Mouse (Mus musculus): Measurements from ENCODE around the gene 4932414N04Rik.
"Not testable (repeated sequence)": the region's sequence is repeated elsewhere in the genome, so short reads cannot be mapped to it uniquely, and the experiment has no call there.

Gene 4932414N04Rik

GRCm38 (mm10) chr2:68656186-68656585, at the start of gene 4932414N04Rik:
TSS of gene 4932414N04Rik (plus strand) at chr2:68656486.
- DNase-seq (ENCODE audit: low spot score), result not testable (repeated sequence)

- DNase-seq (ENCODE audit: low spot score), result no peak
Measured at GRCm38 (mm10) chr2:68732216-68732615, 75.9 kb downstream of the 4932414N04Rik start.

- no peak for DNase-seq (ENCODE audit: low spot score)
Measured at GRCm38 (mm10) chr2:68739772-68740739, 83.8 kb downstream of the 4932414N04Rik start.

- no peak for DNase-seq (ENCODE audit: low spot score)
Measured at GRCm38 (mm10) chr2:68744599-68744998, 88.3 kb downstream of the 4932414N04Rik start.

GRCm38 (mm10) chr2:68756179-68756578, 99.9 kb downstream of the 4932414N04Rik start:
- no peak for DNase-seq (ENCODE audit: low spot score)

- no peak for DNase-seq (ENCODE audit: low spot score)
Measured at GRCm38 (mm10) chr2:68756793-68757192, 100.5 kb downstream of the 4932414N04Rik start.

- DNase-seq (ENCODE audit: low spot score), result no peak
Measured at GRCm38 (mm10) chr2:68765371-68765770, 109.1 kb downstream of the 4932414N04Rik start.

GRCm38 (mm10) chr2:68767186-68767890, 111.1 kb downstream of the 4932414N04Rik start:
- no peak for DNase-seq (ENCODE audit: low spot score)

GRCm38 (mm10) chr2:68782268-68783132, 126.2 kb downstream of the 4932414N04Rik start:
- DNase-seq (ENCODE audit: low spot score), result peak; percentile 27

GRCm38 (mm10) chr2:68783664-68784063, 127.4 kb downstream of the 4932414N04Rik start:
- DNase-seq (ENCODE audit: low spot score), result not testable (repeated sequence)

- peak; percentile 64 for DNase-seq (ENCODE audit: low spot score)
Measured at GRCm38 (mm10) chr2:68784710-68785427, 128.6 kb downstream of the 4932414N04Rik start.

GRCm38 (mm10) chr2:68787161-68787675, 130.9 kb downstream of the 4932414N04Rik start:
- DNase-seq (ENCODE audit: low spot score), result no peak

- DNase-seq (ENCODE audit: low spot score), result no peak
Measured at GRCm38 (mm10) chr2:68792296-68792695, 136.0 kb downstream of the 4932414N04Rik start.

- no peak for DNase-seq (ENCODE audit: low spot score)
Measured at GRCm38 (mm10) chr2:68793472-68793871, 137.2 kb downstream of the 4932414N04Rik start.

- no peak for DNase-seq (ENCODE audit: low spot score)
Measured at GRCm38 (mm10) chr2:68794181-68794580, 137.9 kb downstream of the 4932414N04Rik start.

GRCm38 (mm10) chr2:68794616-68795015, 138.3 kb downstream of the 4932414N04Rik start:
- DNase-seq (ENCODE audit: low spot score), result no peak

- no peak for DNase-seq (ENCODE audit: low spot score)
Measured at GRCm38 (mm10) chr2:68796011-68796775, 139.9 kb downstream of the 4932414N04Rik start.

- no peak for DNase-seq (ENCODE audit: low spot score)
Measured at GRCm38 (mm10) chr2:68797106-68797505, 140.8 kb downstream of the 4932414N04Rik start.

All from T-cell, adult 2 months (primary cell).